Mouse (Mus musculus): ENCODE results near the gene Slc1a3.

Slc1a3 gene

GRCm38 (mm10) chr15:8601312-8602146 lies 109.0 kb downstream of the Slc1a3 start:
- no peak for DNase-seq

DNA sequence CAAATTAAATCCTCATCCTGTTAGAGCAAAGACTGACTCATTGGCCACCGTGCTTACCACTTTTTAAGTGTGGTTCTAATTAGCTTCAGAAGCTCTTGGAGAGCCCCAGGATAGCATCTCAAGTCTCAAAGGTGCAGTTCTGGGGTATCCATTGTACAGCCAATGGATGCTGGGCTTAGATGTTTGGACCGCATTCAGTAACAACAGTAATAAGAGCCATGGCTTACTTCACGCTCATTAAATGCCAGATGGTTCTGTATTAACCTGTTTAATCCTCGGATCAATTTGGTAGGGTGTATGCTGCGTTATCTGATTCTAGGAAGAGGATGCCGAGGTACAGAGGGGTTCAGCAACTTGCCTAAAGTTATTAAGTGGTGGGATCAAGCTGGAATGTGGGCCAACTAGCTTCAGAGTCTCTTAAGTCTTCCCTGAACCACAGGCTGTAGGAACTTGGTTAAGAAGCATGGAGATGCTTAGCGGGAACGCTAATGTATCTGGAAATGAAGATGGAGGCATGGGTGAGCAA lies 114.1 kb downstream of the Slc1a3 start:
- DNase-seq: no peak

GRCm38 (mm10) chr15:8595226-8595625 lies 115.3 kb downstream of the Slc1a3 start:
- no peak for DNase-seq

GRCm38 (mm10) chr15:8589503-8590116 lies 121.0 kb downstream of the Slc1a3 start:
- DNase-seq: peak; percentile 52

DNA sequence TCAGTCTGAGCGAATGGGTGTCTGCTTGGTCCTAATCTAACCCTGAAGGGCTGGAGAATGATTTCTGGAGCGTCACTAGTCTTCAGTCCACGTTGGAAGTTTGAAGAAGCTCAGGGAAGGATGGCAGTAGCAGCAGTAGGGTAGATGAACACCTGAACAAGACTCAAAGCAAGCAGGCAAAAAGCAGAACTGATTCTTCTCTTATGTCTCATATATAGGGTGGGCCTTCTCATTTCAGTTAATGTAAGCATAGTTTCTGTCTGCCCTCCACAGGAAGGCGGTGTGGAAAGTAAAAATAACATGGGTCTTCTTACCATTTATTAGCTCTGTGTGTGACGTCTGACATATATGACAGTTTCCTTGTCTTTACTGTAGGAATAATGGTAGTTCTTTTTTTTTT lies 122.5 kb downstream of the Slc1a3 start:
- DNase-seq: no peak

- DNase-seq: no peak
Observed at GRCm38 (mm10) chr15:8586822-8587281, 123.7 kb downstream of the Slc1a3 start.

Data from cerebellum, adult 11-12 months (tissue).